Mouse (Mus musculus) forebrain, postnatal 0 days (tissue): ENCODE results near the gene Pitpnm2. TPM values are rescaled to one million over a fixed set of nuclear protein-coding genes. Genes with fewer than 3 reads are reported as not detected.
A peak's percentile ranks its signal among the peaks of the same experiment; 100 is the strongest.

Source experiments
- ATAC-seq: fragments of 200-750 bp; cut with Nextera tagmentation; 2 replicates; pipeline ENCODE4 v1.8.0; 2017; ENCODE audit warnings: mild to moderate bottlenecking, moderate library complexity
- DNase-seq: peaks from one replicate; pipeline ENCODE4 v3.0.0-alpha.2; 2015
- H3K27ac ChIP-seq: fragments of 300-500 bp; sonication (generic); 2 replicates; pipeline ENCODE4 v1.5.1; 2014; ENCODE audit warnings: low read depth, mild to moderate bottlenecking, antibody characterized with exemption, low read length, moderate library complexity, mixed read lengths
- H3K27me3 ChIP-seq: fragments of 300-500 bp; sonication (generic); 2 replicates; pipeline ENCODE4 v1.6.1; 2014; ENCODE audit warnings: mild to moderate bottlenecking, low read length, mixed read lengths; ENCODE audit not compliant: insufficient read depth
- H3K36me3 ChIP-seq: fragments of 300-500 bp; sonication (generic); 2 replicates; pipeline ENCODE4 v1.6.1; 2014; ENCODE audit warnings: mild to moderate bottlenecking, moderate library complexity; ENCODE audit not compliant: insufficient read depth
- H3K4me1 ChIP-seq: fragments of 300-500 bp; sonication (generic); 2 replicates; pipeline ENCODE4 v1.6.1; 2014; ENCODE audit warnings: antibody characterized with exemption; ENCODE audit not compliant: insufficient read depth
- H3K4me2 ChIP-seq: fragments of 300-500 bp; sonication (generic); 2 replicates; pipeline ENCODE4 v1.6.1; 2014; ENCODE audit warnings: low read depth, mild to moderate bottlenecking, moderate library complexity
- H3K4me3 ChIP-seq: fragments of 300-500 bp; sonication (generic); 2 replicates; pipeline ENCODE4 v1.5.1; 2014; ENCODE audit warnings: low read depth, low read length, mixed read lengths
- H3K9ac ChIP-seq: fragments of 300-500 bp; sonication (generic); 2 replicates; pipeline ENCODE4 v1.6.1; 2014; ENCODE audit warnings: mild to moderate bottlenecking
- H3K9me3 ChIP-seq: fragments of 300-500 bp; sonication (generic); 2 replicates; pipeline ENCODE4 v1.6.1; 2016; ENCODE audit warnings: low read length
- CTCF ChIP-seq: sonication (generic); IDR thresholded peaks from 2 replicates; pipeline ENCODE4 v1.5.1; 2016; ENCODE audit warnings: antibody characterized with exemption, control low read depth, low read depth
- WGBS: fragments of 180-500 bp; shearing (Covaris S2); extraction: QIAGEN DNeasy Blood & Tissue Kit; methylation state at CpG from one replicate; pipeline ENCODE4 v1.1.7; 2014; 5-methylcytosine and 5-hydroxymethylcytosine counted together
- polyA plus RNA-seq: library from polyadenylated mRNA; unstranded; fragments of >200 nt; fragmentation: Nextera tagmentation; extraction: Ambion mirVana; gene quantifications from 2 replicates; pipeline ENCODE4 v1.2.1, GENCODE M21; 2015
- total RNA-seq: library from RNA; depleted of rRNA; stranded (reverse); fragments of >200 nt; gene quantifications from 2 replicates; pipeline ENCODE4 v1.2.3, GENCODE M21; 2014

Pitpnm2 gene
- total and polyA plus RNA-seq, 2 experiments from 2014 or later: 10.1 to 38.4 TPM

GRCm38 (mm10) chr5:124247986-124248626 lies 1.5 kb downstream of the Pitpnm2 start:
- ATAC-seq (no peak), DNase-seq (no peak)
- Histone ChIP-seq H3K4me2 (peak overlapping the region; percentile 77), H3K4me1 (peaks cover 8% of the 10 kb centered on the region; the same call in 1 of the 2 replicates), H3K9me3 (no peaks in the 10 kb centered on the region), H3K4me3 (peak overlapping the region; percentile 78), H3K27me3 (no peaks in the 10 kb centered on the region), H3K9ac (peak overlapping the region; percentile 79; the same call in 1 of the 2 replicates), H3K36me3 (no peaks in the 10 kb centered on the region; the same call in 1 of the 2 replicates), H3K27ac (peak overlapping the region; percentile 79; the same call in 1 of the 2 replicates)
- WGBS: 35% methylated on average over 9 of the region's 9 CpGs
- no peak for TF ChIP-seq CTCF

DNA sequence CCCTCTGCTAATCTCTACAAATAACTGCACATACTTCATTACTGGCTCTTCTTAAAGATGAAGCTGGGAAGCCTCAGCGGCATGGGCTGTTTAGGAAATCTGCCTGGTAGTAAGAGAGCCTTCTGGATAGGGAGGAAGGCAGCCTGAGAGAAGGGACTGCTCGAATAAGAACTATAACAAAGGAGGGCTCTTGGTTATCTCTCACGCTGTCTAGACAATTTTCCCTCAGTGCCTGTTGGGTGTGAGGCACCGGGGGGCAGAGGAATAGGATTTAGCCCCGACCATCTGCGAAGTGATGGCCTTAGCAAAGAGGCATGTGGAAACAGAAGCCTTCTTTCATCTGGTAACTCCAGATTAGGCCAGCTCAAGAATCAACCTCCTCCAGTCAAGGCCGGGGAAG lies 2.3 kb downstream of the Pitpnm2 start:
- DNase-seq (no peak), ATAC-seq (no peak)
- 41% methylated on average over 7 of the region's 7 CpGs for WGBS
- H3K4me3 ChIP-seq: no peak overlapping the region
- H3K9ac ChIP-seq: no peak overlapping the region
- H3K36me3 ChIP-seq: no peaks in the 10 kb centered on the region; the same call in 1 of the 2 replicates
- TF ChIP-seq CTCF: no peak
- no peaks in the 10 kb centered on the region for H3K27me3 ChIP-seq
- no peaks in the 10 kb centered on the region for H3K9me3 ChIP-seq
- peaks cover 8% of the 10 kb centered on the region; the same call in 1 of the 2 replicates for H3K4me1 ChIP-seq
- H3K27ac ChIP-seq: peak overlapping the region; percentile 54; the same call in 1 of the 2 replicates
- H3K4me2 ChIP-seq: peak overlapping the region; percentile 31; the same call in 1 of the 2 replicates

DNA sequence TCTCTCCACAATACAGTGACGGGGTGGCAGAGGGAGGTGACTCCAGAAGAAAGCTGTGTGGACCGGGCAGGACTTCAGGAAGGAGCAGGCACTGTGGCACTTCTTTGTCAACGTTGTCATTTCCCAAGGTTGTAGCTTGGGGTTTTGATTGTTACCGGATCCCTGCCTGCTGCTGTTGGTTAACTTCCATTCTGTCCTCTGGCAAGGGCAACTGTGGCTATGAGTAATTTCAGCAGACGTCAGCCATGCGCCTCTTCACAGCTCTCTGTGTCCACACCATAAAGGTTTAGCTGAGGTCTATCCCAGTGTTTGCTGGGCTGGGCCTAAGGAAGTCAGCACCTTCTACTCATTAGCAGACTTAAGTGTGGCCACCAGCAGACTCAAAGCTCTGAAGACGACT lies 4.7 kb downstream of the Pitpnm2 start:
- H3K9me3 ChIP-seq: no peaks in the 10 kb centered on the region
- H3K4me2 ChIP-seq: no peak overlapping the region
- H3K27ac ChIP-seq: no peak overlapping the region
- no peak overlapping the region for H3K4me3 ChIP-seq
- ATAC-seq (no peak), DNase-seq (no peak)
- WGBS: 97% methylated on average over 7 of the region's 7 CpGs
- H3K36me3 ChIP-seq: no peaks in the 10 kb centered on the region; the same call in 1 of the 2 replicates
- H3K9ac ChIP-seq: no peak overlapping the region
- peaks cover 4% of the 10 kb centered on the region for H3K4me1 ChIP-seq
- no peak for TF ChIP-seq CTCF
- H3K27me3 ChIP-seq: no peaks in the 10 kb centered on the region

DNA sequence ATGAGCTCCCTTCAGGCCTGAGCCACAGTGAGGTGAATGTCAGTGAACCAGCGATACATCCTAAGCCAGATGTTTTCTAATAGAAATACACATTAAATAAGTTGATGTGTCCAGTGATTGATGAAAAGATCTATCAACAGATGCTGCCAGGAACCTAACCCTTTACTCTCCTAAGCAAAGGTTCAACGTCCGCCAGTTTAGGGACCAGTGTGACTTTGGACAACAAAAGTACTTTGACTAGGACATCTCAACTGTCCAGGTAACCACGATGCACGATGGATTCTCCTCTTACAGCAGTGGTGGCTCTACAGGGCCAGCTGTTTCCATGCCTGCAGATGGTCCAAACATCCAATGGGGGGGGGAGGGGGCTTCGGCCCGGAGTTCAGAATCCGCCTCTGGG lies 5.1 kb downstream of the Pitpnm2 start:
- no peak overlapping the region for H3K4me2 ChIP-seq
- H3K4me1 ChIP-seq: peaks cover 4% of the 10 kb centered on the region
- no peak for ATAC-seq
- no peak for DNase-seq
- H3K9me3 ChIP-seq: no peaks in the 10 kb centered on the region
- no peak overlapping the region for H3K9ac ChIP-seq
- no peaks in the 10 kb centered on the region for H3K27me3 ChIP-seq
- no peaks in the 10 kb centered on the region; the same call in 1 of the 2 replicates for H3K36me3 ChIP-seq
- H3K27ac ChIP-seq: no peak overlapping the region
- H3K4me3 ChIP-seq: no peak overlapping the region
- 97% methylated on average over 8 of the region's 8 CpGs for WGBS
- TF ChIP-seq CTCF: no peak

DNA sequence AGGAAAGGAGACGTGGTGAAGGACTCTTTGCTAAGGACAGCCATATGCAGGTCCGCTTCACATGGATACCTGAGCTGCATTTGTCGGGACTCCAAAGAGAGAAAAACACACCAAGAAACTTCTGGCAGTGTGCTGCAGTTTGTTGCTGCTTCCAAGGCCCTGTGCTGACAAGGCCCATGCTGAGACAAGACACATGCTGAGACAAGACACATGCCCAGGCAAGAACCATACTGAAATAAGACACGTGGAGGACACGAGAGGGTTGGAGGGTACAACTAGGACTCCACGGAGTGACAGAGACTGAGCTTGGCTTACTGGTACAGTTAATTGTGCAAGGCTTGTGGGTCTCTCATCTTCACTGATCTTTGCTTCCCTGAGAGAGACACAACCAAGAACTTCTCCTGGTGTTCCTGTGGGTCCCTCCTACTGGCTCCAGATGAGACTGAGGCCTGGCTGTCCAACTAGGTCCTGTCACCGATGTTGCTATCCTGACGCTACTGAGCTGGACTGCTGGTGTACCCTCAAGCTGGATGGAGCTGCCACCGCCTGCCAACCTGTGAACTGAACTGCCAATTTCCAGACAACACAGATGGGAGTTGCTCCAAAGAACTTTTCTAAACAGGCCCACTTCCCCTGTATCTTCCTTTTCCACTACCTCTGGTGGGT lies 6.2 kb downstream of the Pitpnm2 start:
- Histone ChIP-seq H3K4me1 (peaks cover 4% of the 10 kb centered on the region), H3K9ac (no peak overlapping the region), H3K27me3 (no peaks in the 10 kb centered on the region), H3K9me3 (no peaks in the 10 kb centered on the region), H3K4me2 (no peak overlapping the region), H3K36me3 (no peaks in the 10 kb centered on the region; the same call in 1 of the 2 replicates), H3K27ac (no peak overlapping the region), H3K4me3 (no peak overlapping the region)
- ATAC-seq: no peak
- no peak for TF ChIP-seq CTCF
- DNase-seq: no peak
- WGBS: 88% methylated on average over 9 of the region's 9 CpGs

- peak; percentile 38 for ATAC-seq
These were observed 7.7 kb downstream of the Pitpnm2 start for GRCm38 (mm10) chr5:124241686-124242444.

More at GRCm38 (mm10) chr5:124241686-124242444, 7.7 kb downstream of the Pitpnm2 start:
- H3K27me3 ChIP-seq: no peaks in the 10 kb centered on the region
- 15% methylated on average over 10 of the region's 10 CpGs for WGBS
- H3K4me1 ChIP-seq: no peaks in the 10 kb centered on the region; the same call in 1 of the 2 replicates
- no peak overlapping the region for H3K9ac ChIP-seq
- DNase-seq: no peak
- no peak overlapping the region for H3K4me2 ChIP-seq
- no peak overlapping the region for H3K4me3 ChIP-seq
- H3K27ac ChIP-seq: no peak overlapping the region
- no peaks in the 10 kb centered on the region for H3K9me3 ChIP-seq
- no peak for TF ChIP-seq CTCF
- no peaks in the 10 kb centered on the region; the same call in 1 of the 2 replicates for H3K36me3 ChIP-seq
